11 mouse cellular contexts compared by ENCODE assay signal in genomic region chr15:97798134-97798533, GRCm38 (mm10). TPM values are rescaled to one million over a fixed set of nuclear protein-coding genes. Genes with fewer than 3 reads are reported as not detected.
A peak's percentile ranks its signal among the peaks of the same experiment; 100 is the strongest.
DNase-seq lines count a peak whose midpoint lies in the region; ATAC-seq lines count a peak whose summit lies in the region.
"Had no signal": no experiment of that assay in that cellular context is flagged by ENCODE, and none has a peak within 500 bp of the region (broad histone marks: within the 10 kb centered on the region; RNA-seq: fewer than 3 reads in every experiment).

No protein-coding gene starts in this region.

- no peak overlapping the region for H3K4me3 ChIP-seq in hindbrain, embryonic 16.5 days (ENCODE audit: low read length)
- no peak overlapping the region for H3K4me3 ChIP-seq in midbrain, embryonic 15.5 days
- H3K4me3 ChIP-seq: layer of hippocampus, adult 2 months had no signal

- DNase-seq in frontal cortex, postnatal 36 days (ENCODE audit: low spot score in 2 of 2), result no peak
- DNase-seq in embryo, embryonic 10.5 days (ENCODE audit: low spot score), result peak; percentile 75
- DNase-seq in urinary bladder, postnatal 25 days (ENCODE audit: low spot score), result no peak
- no peak for DNase-seq in right cerebral cortex, postnatal 36 days (ENCODE audit: low spot score in 2 of 2)
- DNase-seq: cerebellum, adult 18-20 months; heart, adult 18-20 months had no signal

- no peaks in the 10 kb centered on the region for H3K9me3 ChIP-seq in hindbrain, embryonic 16.5 days (ENCODE audit: control insufficient read depth, low read length)
- no peaks in the 10 kb centered on the region for H3K9me3 ChIP-seq in midbrain, embryonic 15.5 days

- ATAC-seq in frontal cortex, adult (ENCODE audit: low TSS enrichment), result 0 out of 2 replicates have a peak, but pooled peaks have one; percentile 11
- peak; percentile 64 for ATAC-seq in hindbrain, embryonic 16.5 days
- peak; percentile 71 for ATAC-seq in midbrain, embryonic 15.5 days (replicated peaks)
- no peak for ATAC-seq in cerebellum, adult (ENCODE audit: insufficient number of reproducible peaks, low FRiP score, low TSS enrichment)

- peaks cover 20% of the 10 kb centered on the region for H3K4me1 ChIP-seq in hindbrain, embryonic 16.5 days (ENCODE audit: control insufficient read depth, insufficient read depth, low read depth, low read length)
- peaks cover 35% of the 10 kb centered on the region for H3K4me1 ChIP-seq in midbrain, embryonic 15.5 days

- no peak overlapping the region for H3K9ac ChIP-seq in hindbrain, embryonic 16.5 days (ENCODE audit: low read depth, low read length)
- H3K9ac ChIP-seq in midbrain, embryonic 15.5 days, result no peak overlapping the region

- peaks cover 25% of the 10 kb centered on the region for H3K36me3 ChIP-seq in hindbrain, embryonic 16.5 days (ENCODE audit: control insufficient read depth, insufficient read depth, low read length)
- H3K36me3 ChIP-seq in midbrain, embryonic 15.5 days (replicated peaks), result 0 out of 2 replicates have a peak, but pooled peaks cover 13% of the 10 kb centered on the region

- WGBS in hindbrain, embryonic 16.5 days, result 19% methylated on average over 17 of the region's 17 CpGs
- WGBS in midbrain, embryonic 15.5 days, result 10% methylated on average over 17 of the region's 17 CpGs

- no peak overlapping the region; the same call in 1 of the 2 replicates for H3K27ac ChIP-seq in hindbrain, embryonic 16.5 days (ENCODE audit: low read depth, low read length)
- H3K27ac ChIP-seq in midbrain, embryonic 15.5 days, result peak overlapping the region; percentile 70
- H3K27ac ChIP-seq: layer of hippocampus, adult 2 months had no signal

- H3K4me2 ChIP-seq in hindbrain, embryonic 16.5 days (ENCODE audit: low read length), result peak overlapping the region; percentile 16; the same call in 1 of the 2 replicates
- H3K4me2 ChIP-seq in midbrain, embryonic 15.5 days, result peak overlapping the region; percentile 14

- H3K27me3 ChIP-seq in hindbrain, embryonic 16.5 days (replicated peaks; ENCODE audit: control insufficient read depth, insufficient read depth, low read length), result no peaks in the 10 kb centered on the region
- H3K27me3 ChIP-seq in midbrain, embryonic 15.5 days (replicated peaks), result no peaks in the 10 kb centered on the region

RNA-seq across cellular contexts. Expression of gene Slc48a1, which starts 19.8 kb away (rescaled TPM):
- 118 and 122 TPM in 2 replicates for polyA plus RNA-seq in hindbrain, embryonic 16.5 days (2015; fragmentation: Nextera tagmentation; extraction: Ambion mirVana)
- polyA plus RNA-seq in midbrain, embryonic 15.5 days (2015; fragmentation: Nextera tagmentation; extraction: Ambion mirVana), result 85.7 and 90.1 TPM in 2 replicates

RNA-seq across cellular contexts. Expression of gene Rapgef3, which starts 30.4 kb away (rescaled TPM):
- polyA plus RNA-seq in hindbrain, embryonic 16.5 days (2015; fragmentation: Nextera tagmentation; extraction: Ambion mirVana), result 17.8 and 18.4 TPM in 2 replicates
- polyA plus RNA-seq in midbrain, embryonic 15.5 days (2015; fragmentation: Nextera tagmentation; extraction: Ambion mirVana), result 15.4 and 16.8 TPM in 2 replicates

RNA-seq across cellular contexts. Expression of gene Hdac7, which starts 46.2 kb away (rescaled TPM):
- polyA plus RNA-seq in hindbrain, embryonic 16.5 days (2015; fragmentation: Nextera tagmentation; extraction: Ambion mirVana), result 25.2 and 27.4 TPM in 2 replicates
- polyA plus RNA-seq in midbrain, embryonic 15.5 days (2015; fragmentation: Nextera tagmentation; extraction: Ambion mirVana), result 31.8 and 34.5 TPM in 2 replicates
